Mouse (Mus musculus): ENCODE measurements around the gene Slc25a41.

DNA sequence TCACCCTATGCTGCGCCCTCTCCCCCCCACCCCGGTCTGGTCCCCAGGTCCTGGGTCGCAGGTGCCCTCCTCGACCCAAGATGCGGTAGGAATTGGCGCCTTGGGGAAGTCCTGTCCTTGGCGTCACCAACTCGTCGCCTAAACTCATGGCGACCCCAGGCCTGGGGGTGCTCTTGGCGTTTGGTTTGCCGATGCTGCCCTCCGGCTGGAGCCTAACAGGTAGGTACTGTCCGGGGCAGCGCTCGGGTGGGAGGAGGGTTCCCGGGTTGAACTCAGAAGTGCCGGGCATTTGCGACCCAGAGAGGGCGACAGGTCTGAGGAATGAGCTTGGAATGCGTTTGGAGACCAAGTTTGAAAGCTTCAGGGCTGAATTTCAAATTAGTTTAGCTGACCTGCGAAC lies 21.1 kb upstream of the Slc25a41 start:
- TF ChIP-seq CTCF (conservative IDR thresholded peaks at IDR 0.05; ENCODE audit: low read length) (no peak), NANOG (IDR thresholded peaks at IDR 0.05; ENCODE audit: borderline replicate concordance, low read length) (no peak), POU5F1 (IDR thresholded peaks at IDR 0.05; ENCODE audit: borderline replicate concordance, low read length) (no peak)
